Mouse (Mus musculus) midbrain, embryonic 12.5 days (tissue): ENCODE data around the gene Ccnd2. TPM values are rescaled to one million over a fixed set of nuclear protein-coding genes. Genes with fewer than 3 reads are reported as not detected.
A peak's percentile ranks its signal among the peaks of the same experiment; 100 is the strongest.

Source experiments
- ATAC-seq: fragments of 200-750 bp; cut with Nextera tagmentation; 2 replicates; pipeline ENCODE4 v1.8.0; 2017; ENCODE audit warnings: low read depth, moderate TSS enrichment, moderate library complexity; ENCODE audit not compliant: low FRiP score
- H3K27ac ChIP-seq: fragments of 300-500 bp; sonication (generic); replicated peaks from 2 replicates; pipeline ENCODE4 v1.5.1; 2016; ENCODE audit warnings: mild to moderate bottlenecking
- H3K27me3 ChIP-seq: fragments of 300-500 bp; sonication (generic); 2 replicates; pipeline ENCODE4 v1.6.1; 2016; ENCODE audit warnings: mild to moderate bottlenecking
- H3K36me3 ChIP-seq: fragments of 300-500 bp; sonication (generic); 2 replicates; pipeline ENCODE4 v1.6.1; 2016
- H3K4me1 ChIP-seq: fragments of 300-500 bp; sonication (generic); 2 replicates; pipeline ENCODE4 v1.6.1; 2016
- H3K4me2 ChIP-seq: fragments of 300-500 bp; sonication (generic); replicated peaks from 2 replicates; pipeline ENCODE4 v1.6.1; 2016; ENCODE audit warnings: mild to moderate bottlenecking, moderate library complexity
- H3K4me3 ChIP-seq: fragments of 300-500 bp; sonication (generic); 2 replicates; pipeline ENCODE4 v1.5.1; 2016; ENCODE audit warnings: mild to moderate bottlenecking
- H3K9ac ChIP-seq: fragments of 300-500 bp; sonication (generic); replicated peaks from 2 replicates; pipeline ENCODE4 v1.6.1; 2016; ENCODE audit warnings: mild to moderate bottlenecking, moderate library complexity
- H3K9me3 ChIP-seq: fragments of 300-500 bp; sonication (generic); 2 replicates; pipeline ENCODE4 v1.6.1; 2016; ENCODE audit warnings: mild to moderate bottlenecking
- WGBS: fragments of 180-500 bp; shearing (Covaris S2); methylation state at CpG from one replicate; pipeline ENCODE4 v1.1.7; 2016; 5-methylcytosine and 5-hydroxymethylcytosine counted together
- polyA plus RNA-seq: library from polyadenylated mRNA; unstranded; fragments of >200 nt; fragmentation: Nextera tagmentation; extraction: Ambion mirVana; gene quantifications from 2 replicates; pipeline ENCODE4 v1.2.1, GENCODE M21; 2016

The Ccnd2 gene
- polyA plus RNA-seq, 1 experiment from 2014 or later = 1,089 TPM

DNA sequence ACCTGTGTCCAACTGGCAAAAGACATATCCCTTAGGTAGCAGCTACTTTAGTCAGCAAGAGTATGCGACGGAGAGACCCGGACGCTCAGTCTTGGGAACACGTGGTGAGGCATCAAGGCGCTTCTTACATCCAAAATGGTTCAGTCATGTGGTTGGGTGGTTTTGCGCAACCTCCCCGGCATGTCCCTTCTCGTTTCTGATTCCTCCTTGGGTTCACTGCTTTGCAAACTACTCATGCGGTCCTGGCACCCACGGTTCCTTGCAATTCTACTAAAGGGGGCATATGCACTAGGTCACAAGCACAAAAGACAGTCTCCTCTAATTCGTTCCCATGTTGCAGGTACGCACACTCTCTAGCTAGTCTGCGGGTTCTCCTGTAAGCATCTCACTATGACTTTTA, 22.3 kb downstream of the Ccnd2 start:
- H3K36me3 ChIP-seq = peaks cover 67% of the 10 kb centered on the region
- no peak for ATAC-seq
- WGBS = 92% methylated on average over 14 of the region's 14 CpGs

DNA sequence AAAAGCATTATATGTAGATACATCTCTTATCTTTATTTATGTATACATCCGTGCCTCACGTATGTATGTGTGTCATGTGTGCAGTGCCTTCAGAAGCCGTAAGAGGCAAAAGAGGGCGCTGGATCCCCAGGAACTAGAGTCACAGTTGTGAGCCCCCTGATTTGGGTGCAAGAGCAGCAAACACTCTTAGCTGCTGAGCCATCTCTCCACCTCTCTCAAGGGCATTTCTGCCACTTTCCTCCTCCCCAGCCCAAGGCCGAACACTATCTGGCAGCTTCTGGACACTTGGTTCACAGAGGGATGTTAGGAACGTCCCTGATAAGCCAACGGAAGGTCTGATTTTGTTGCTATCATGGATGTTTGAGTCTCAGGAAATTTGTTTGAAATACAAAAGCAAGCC, 28.5 kb downstream of the Ccnd2 start:
- H3K9ac ChIP-seq = no peak overlapping the region
- WGBS = 92% methylated on average over 7 of the region's 7 CpGs
- H3K27me3 ChIP-seq = no peaks in the 10 kb centered on the region
- H3K36me3 ChIP-seq = peaks cover 22% of the 10 kb centered on the region
- ATAC-seq = no peak
- no peak overlapping the region for H3K4me3 ChIP-seq
- H3K4me1 ChIP-seq = no peaks in the 10 kb centered on the region
- no peaks in the 10 kb centered on the region for H3K9me3 ChIP-seq
- no peak overlapping the region for H3K4me2 ChIP-seq
- no peak overlapping the region for H3K27ac ChIP-seq

More for the DNA sequence above, 22.3 kb downstream of the Ccnd2 start:
- no peak overlapping the region for H3K27ac ChIP-seq
- no peak overlapping the region for H3K9ac ChIP-seq
- H3K4me3 ChIP-seq = no peak overlapping the region
- H3K27me3 ChIP-seq = no peaks in the 10 kb centered on the region
- no peaks in the 10 kb centered on the region for H3K9me3 ChIP-seq
- peaks cover 35% of the 10 kb centered on the region for H3K4me1 ChIP-seq
- H3K4me2 ChIP-seq = no peak overlapping the region

DNA sequence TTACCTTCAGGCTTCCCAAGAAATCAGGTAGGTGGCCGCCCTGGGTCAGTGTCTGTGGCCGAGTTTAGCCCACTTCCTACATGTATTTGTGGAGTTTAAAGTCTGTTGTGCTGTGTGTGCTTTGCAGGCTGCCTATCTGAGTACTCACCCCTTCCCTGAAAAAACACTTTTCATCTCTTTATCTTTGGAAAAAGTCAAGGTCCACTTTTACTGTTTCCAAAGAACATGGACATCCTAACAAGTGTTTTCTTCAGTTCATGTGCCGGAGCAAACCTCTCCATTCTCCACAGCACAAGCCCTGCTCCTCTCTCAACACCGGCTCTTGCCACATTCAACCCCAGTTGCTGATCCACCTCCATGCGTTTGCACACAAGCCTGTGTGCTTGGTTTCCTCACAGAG, 29.0 kb downstream of the Ccnd2 start:
- Histone ChIP-seq H3K9ac (no peak overlapping the region), H3K4me1 (no peaks in the 10 kb centered on the region), H3K27ac (no peak overlapping the region), H3K4me2 (no peak overlapping the region), H3K27me3 (no peaks in the 10 kb centered on the region), H3K4me3 (no peak overlapping the region), H3K36me3 (peaks cover 19% of the 10 kb centered on the region), H3K9me3 (no peaks in the 10 kb centered on the region)
- WGBS = 91% methylated on average over 5 of the region's 5 CpGs
- no peak for ATAC-seq

GRCm38 (mm10) chr6:127122221-127122806, 29.7 kb downstream of the Ccnd2 start:
- Histone ChIP-seq H3K27me3 (no peaks in the 10 kb centered on the region), H3K4me3 (no peak overlapping the region), H3K4me1 (no peaks in the 10 kb centered on the region), H3K9ac (no peak overlapping the region), H3K36me3 (peaks cover 13% of the 10 kb centered on the region; the same call in 1 of the 2 replicates), H3K9me3 (no peaks in the 10 kb centered on the region), H3K4me2 (no peak overlapping the region), H3K27ac (no peak overlapping the region)
- no peak for ATAC-seq
- WGBS = 84% methylated on average over 4 of the region's 4 CpGs

- peak overlapping the region; percentile 34 for H3K4me2 ChIP-seq
- H3K27me3 ChIP-seq = peaks cover 7% of the 10 kb centered on the region; the same call in 1 of the 2 replicates
- H3K4me1 ChIP-seq = 0 out of 2 replicates have a peak, but pooled peaks cover 4% of the 10 kb centered on the region
- H3K4me3 ChIP-seq = no peak overlapping the region
- no peak overlapping the region for H3K9ac ChIP-seq
- H3K9me3 ChIP-seq = no peaks in the 10 kb centered on the region
- ATAC-seq = peak; percentile 68
- peak overlapping the region; percentile 65 for H3K27ac ChIP-seq
- 49% methylated on average over 23 of the region's 23 CpGs for WGBS
- no peaks in the 10 kb centered on the region for H3K36me3 ChIP-seq
Observed at GRCm38 (mm10) chr6:127114753-127115456, 37.1 kb downstream of the Ccnd2 start.

DNA sequence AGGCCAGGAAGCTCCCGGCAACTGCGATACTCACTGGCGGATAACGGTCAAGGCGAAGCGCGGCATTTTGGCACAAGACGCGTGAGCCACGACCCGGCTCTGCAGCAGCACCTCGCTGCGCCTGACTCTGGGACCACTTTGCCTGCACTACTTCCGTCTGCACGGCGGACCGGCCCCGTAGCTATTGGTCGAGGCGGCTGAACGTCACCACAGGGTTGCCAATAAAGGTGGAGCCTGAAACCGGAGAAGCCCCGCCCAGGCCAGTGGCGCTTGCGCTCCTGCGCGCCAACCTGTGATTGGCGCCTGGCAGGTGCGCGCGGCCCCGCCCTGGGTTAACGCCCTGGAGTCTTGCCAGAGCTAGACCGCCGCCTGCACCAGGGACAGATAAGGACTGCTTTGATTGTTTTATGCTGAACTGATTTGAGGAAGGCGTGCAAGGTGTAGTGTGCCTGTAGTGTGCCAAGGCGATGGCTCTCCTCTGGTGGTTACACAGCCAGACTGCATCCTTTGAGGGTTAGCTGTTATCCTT, 42.5 kb downstream of the Ccnd2 start, which contains the start of gene Tigar:
Gene Tigar, minus strand, starts transcription at position 156 of the 529 bp plus-strand sequence.
- no peaks in the 10 kb centered on the region for H3K36me3 ChIP-seq
- H3K27me3 ChIP-seq = peaks cover 7% of the 10 kb centered on the region; the same call in 1 of the 2 replicates
- ATAC-seq = peak; percentile 99
- H3K4me3 ChIP-seq = peak within 1 kb of the TSS; percentile 69
- 0 out of 2 replicates have a peak within 1 kb of the TSS, but pooled peaks have one; percentile 10 for H3K27ac ChIP-seq
- WGBS = 1% methylated on average over 37 of the region's 37 CpGs
- H3K4me2 ChIP-seq = peak within 1 kb of the TSS; percentile 71
- H3K9me3 ChIP-seq = no peaks in the 10 kb centered on the region
- peak within 1 kb of the TSS; percentile 65 for H3K9ac ChIP-seq
- H3K4me1 ChIP-seq = peaks cover 13% of the 10 kb centered on the region

DNA sequence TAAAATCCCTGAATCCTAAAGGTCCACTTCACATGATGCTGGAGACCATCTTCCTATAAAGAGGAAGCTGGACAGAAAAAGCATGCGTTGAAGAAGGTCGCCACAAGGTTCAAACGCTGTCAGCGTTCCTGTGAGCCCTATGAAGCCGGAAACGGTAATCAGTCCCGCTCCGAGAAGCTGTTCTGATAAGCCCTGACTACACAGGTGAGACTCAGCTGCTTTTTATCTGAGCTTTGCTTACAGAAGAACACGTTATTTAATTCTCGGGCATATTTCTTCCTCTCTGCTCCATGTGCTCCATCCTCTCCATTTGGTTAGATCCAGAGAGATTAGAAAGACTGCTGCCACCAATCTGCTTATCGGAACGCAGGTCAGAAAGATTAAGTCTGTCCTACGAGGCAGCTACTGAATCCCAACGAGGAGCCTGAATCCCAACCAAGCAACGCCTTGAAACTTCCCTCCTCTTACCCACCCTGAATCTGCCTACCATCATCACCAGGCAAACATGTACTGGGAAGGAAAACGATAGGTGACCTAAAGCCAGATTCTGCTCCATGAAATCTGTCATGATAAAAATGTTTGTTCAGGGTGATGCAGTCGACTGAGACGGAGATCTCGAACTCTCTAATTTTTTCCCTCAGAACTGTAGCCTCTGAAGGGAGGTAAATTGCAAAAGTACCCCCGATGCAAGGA, 43.5 kb downstream of the Ccnd2 start:
- no peak overlapping the region for H3K27ac ChIP-seq
- peak overlapping the region; percentile 69 for H3K4me3 ChIP-seq
- 41% methylated on average over 20 of the region's 20 CpGs for WGBS
- peaks cover 7% of the 10 kb centered on the region; the same call in 1 of the 2 replicates for H3K27me3 ChIP-seq
- no peaks in the 10 kb centered on the region for H3K36me3 ChIP-seq
- peak overlapping the region; percentile 65 for H3K9ac ChIP-seq
- H3K9me3 ChIP-seq = no peaks in the 10 kb centered on the region
- ATAC-seq = no peak
- H3K4me2 ChIP-seq = peak overlapping the region; percentile 71
- H3K4me1 ChIP-seq = peaks cover 13% of the 10 kb centered on the region

- Histone ChIP-seq H3K9me3 (no peaks in the 10 kb centered on the region), H3K27ac (no peak overlapping the region), H3K27me3 (peaks cover 7% of the 10 kb centered on the region; the same call in 1 of the 2 replicates), H3K4me1 (peaks cover 13% of the 10 kb centered on the region), H3K4me3 (no peak overlapping the region), H3K9ac (no peak overlapping the region), H3K36me3 (no peaks in the 10 kb centered on the region), H3K4me2 (no peak overlapping the region)
- no peak for ATAC-seq
Observed at GRCm38 (mm10) chr6:127107413-127107812, 44.6 kb downstream of the Ccnd2 start.

- ATAC-seq = no peak
- 60% methylated on average over 5 of the region's 5 CpGs for WGBS
- H3K27ac ChIP-seq = no peak overlapping the region
Observed at GRCm38 (mm10) chr6:127106726-127107125, 45.3 kb downstream of the Ccnd2 start.

GRCm38 (mm10) chr6:127106189-127106588, 45.8 kb downstream of the Ccnd2 start:
- peaks cover 13% of the 10 kb centered on the region for H3K4me1 ChIP-seq
- H3K27me3 ChIP-seq = no peaks in the 10 kb centered on the region
- WGBS = 86% methylated on average over 5 of the region's 5 CpGs
- ATAC-seq = no peak
- no peak overlapping the region for H3K27ac ChIP-seq
- H3K4me3 ChIP-seq = no peak overlapping the region
- peaks cover 3% of the 10 kb centered on the region for H3K36me3 ChIP-seq
- no peaks in the 10 kb centered on the region for H3K9me3 ChIP-seq
- H3K4me2 ChIP-seq = no peak overlapping the region
- H3K9ac ChIP-seq = no peak overlapping the region

More at GRCm38 (mm10) chr6:127106726-127107125, 45.3 kb downstream of the Ccnd2 start:
- H3K4me3 ChIP-seq = no peak overlapping the region
- no peaks in the 10 kb centered on the region for H3K9me3 ChIP-seq
- H3K36me3 ChIP-seq = no peaks in the 10 kb centered on the region
- no peak overlapping the region for H3K4me2 ChIP-seq
- no peak overlapping the region for H3K9ac ChIP-seq
- H3K4me1 ChIP-seq = peaks cover 13% of the 10 kb centered on the region
- H3K27me3 ChIP-seq = peaks cover 5% of the 10 kb centered on the region; the same call in 1 of the 2 replicates

DNA sequence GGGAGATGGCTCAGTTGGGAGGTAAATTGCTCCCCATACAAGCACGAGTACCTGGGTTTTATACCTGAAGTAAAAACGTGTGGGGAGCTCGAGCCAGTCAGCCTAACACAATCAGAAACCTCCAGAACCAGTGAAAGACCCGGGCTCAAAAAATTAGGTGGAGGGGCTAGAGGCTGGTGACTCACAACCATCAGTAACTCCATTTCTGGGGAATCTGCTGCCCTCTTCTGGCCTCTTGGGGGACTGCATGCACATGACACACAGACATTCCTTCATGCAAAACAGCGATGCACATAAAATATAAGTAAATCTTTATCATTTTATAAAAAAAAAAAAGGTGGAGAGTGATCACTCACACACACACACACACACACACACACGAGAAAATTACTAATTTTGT, 46.9 kb downstream of the Ccnd2 start:
- H3K36me3 ChIP-seq = peaks cover 12% of the 10 kb centered on the region
- H3K9ac ChIP-seq = no peak overlapping the region
- 58% methylated on average over 6 of the region's 6 CpGs for WGBS
- no peak overlapping the region for H3K4me3 ChIP-seq
- no peak overlapping the region for H3K4me2 ChIP-seq
- H3K9me3 ChIP-seq = no peaks in the 10 kb centered on the region
- no peak for ATAC-seq
- no peak overlapping the region for H3K27ac ChIP-seq
- H3K4me1 ChIP-seq = peaks cover 13% of the 10 kb centered on the region
- H3K27me3 ChIP-seq = no peaks in the 10 kb centered on the region
